Mouse (Mus musculus) T-cell, adult 2 months (primary cell): Measurements from ENCODE around the gene Tmem110.
A peak's percentile ranks its signal among the peaks of the same experiment; 100 is the strongest.

Experiments
- DNase-seq: peaks from one replicate; pipeline ENCODE4 v3.0.0; 2022; ENCODE audit warnings: low spot score

The Tmem110 gene

GRCm38 (mm10) chr14:30862368-30862767 is 37.0 kb downstream of the Tmem110 start:
- DNase-seq, result no peak

- no peak for DNase-seq
These were observed 39.9 kb downstream of the Tmem110 start for GRCm38 (mm10) chr14:30865311-30865710.

DNA sequence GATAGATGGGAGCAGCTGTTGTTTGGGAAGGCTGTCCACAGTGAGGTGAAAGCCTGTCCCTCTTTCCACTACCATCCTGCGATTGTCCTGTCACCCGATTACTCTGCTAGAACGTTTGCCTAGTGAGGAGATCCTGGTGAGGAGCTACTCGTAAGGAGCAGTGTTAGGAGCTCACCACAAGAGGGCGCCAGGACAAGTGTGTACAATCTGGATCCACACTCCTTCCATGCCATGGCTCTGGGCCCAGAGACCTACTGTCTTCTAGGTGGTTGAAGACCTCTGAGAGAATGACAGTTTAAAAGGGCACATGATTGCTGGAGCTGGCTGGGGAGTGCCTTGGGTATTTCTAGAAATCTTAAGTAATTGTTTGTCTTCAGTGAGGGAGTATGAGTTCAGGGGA is 41.7 kb downstream of the Tmem110 start:
- peak; percentile 23 for DNase-seq

- DNase-seq, result no peak
These were observed 43.4 kb downstream of the Tmem110 start for GRCm38 (mm10) chr14:30868826-30869225.

DNA sequence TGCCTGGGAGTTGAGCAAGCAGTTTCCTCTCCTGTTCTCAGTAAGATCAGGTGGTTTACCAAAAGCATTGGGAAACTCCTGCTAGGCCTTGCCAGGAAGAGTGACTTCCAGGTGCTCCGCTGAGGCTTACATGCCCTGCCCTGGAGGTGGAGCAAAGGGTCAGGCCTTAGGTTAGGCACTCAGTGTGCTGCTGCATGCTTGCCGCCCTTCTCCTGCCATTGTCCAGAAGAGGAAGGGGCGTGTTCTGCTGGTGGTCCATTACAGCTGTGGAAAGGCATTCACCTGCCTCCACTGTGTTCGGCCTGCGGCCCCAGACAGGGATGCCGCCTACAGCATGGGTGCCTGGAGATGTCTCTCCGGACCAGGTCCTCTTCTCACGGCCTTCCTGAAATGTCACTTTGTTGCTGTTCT is 44.0 kb downstream of the Tmem110 start:
- DNase-seq, result no peak

- no peak for DNase-seq
These were observed 45.1 kb downstream of the Tmem110 start for GRCm38 (mm10) chr14:30870206-30871147.

GRCm38 (mm10) chr14:30874095-30874700 is 48.8 kb downstream of the Tmem110 start:
- no peak for DNase-seq

- no peak for DNase-seq
These were observed 49.9 kb downstream of the Tmem110 start for GRCm38 (mm10) chr14:30875130-30875865.

DNA sequence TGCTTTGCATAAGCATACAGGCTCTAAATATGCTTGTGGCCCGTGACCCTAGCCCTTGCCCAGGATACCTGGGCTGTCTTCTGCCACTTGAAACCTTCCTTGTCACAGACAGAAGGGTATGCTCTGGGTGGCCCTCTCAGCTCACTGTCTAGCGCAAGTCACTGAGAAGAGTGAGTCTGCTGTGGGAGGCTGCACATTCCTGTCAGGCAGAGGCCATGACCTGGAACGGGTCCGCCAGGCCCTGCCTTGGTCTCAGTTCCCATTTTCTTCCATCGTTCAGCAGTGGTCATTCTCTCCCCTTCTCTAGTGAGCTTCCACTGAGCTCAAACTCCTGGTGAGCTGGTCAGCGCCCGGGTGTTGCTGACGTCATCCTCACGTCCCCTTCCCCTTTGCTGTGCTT is 50.6 kb downstream of the Tmem110 start:
- DNase-seq, result no peak

DNA sequence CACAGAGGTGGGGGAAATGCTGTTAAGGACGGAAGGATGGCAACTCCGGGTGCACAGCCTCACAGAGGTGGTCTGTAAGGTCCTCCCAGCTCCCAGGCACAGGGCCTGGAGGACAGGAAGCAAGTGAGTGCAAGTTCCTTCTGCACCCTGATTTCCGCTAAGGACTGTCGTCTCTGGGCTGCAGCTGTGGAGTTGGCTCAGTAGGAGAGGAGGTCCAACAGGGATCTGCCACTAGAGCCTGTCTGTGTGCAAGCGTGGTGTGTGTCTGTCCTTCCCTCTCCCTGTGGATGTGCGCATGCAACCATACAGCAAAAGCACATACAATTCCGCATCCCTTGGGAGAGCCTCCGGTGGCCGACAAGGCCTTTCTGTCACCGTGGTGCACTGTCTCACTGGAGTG is 51.1 kb downstream of the Tmem110 start:
- DNase-seq, result no peak

GRCm38 (mm10) chr14:30877827-30878226 is 52.4 kb downstream of the Tmem110 start:
- DNase-seq, result no peak

- no peak for DNase-seq
These were observed 53.7 kb downstream of the Tmem110 start, which contains the start of gene Mustn1 for GRCm38 (mm10) chr14:30878958-30879571. Gene Mustn1, plus strand, starts transcription at chr14:30879200.

DNA sequence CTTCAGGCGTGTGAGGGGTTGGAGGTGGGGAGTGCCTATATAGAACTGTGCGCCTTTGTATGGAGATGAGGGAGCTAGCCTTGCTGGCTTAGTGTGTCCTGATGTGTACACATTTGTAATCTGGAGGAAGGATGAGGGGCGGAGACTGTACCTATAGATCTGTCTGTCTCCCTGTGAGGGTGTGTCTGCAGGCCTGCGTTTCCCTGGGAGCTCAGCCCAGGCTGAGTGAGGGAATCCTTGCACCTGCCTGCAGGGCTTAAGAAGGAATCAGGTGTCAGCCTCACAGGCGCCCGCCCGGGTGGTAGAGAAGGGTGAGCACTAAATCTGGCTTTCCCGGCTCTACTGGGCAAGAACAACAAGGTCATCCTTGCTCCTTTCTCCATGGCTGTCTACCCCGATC is 54.4 kb downstream of the Tmem110 start:
- no peak for DNase-seq

- no peak for DNase-seq
These were observed 54.9 kb downstream of the Tmem110 start for GRCm38 (mm10) chr14:30880251-30880650.

DNA sequence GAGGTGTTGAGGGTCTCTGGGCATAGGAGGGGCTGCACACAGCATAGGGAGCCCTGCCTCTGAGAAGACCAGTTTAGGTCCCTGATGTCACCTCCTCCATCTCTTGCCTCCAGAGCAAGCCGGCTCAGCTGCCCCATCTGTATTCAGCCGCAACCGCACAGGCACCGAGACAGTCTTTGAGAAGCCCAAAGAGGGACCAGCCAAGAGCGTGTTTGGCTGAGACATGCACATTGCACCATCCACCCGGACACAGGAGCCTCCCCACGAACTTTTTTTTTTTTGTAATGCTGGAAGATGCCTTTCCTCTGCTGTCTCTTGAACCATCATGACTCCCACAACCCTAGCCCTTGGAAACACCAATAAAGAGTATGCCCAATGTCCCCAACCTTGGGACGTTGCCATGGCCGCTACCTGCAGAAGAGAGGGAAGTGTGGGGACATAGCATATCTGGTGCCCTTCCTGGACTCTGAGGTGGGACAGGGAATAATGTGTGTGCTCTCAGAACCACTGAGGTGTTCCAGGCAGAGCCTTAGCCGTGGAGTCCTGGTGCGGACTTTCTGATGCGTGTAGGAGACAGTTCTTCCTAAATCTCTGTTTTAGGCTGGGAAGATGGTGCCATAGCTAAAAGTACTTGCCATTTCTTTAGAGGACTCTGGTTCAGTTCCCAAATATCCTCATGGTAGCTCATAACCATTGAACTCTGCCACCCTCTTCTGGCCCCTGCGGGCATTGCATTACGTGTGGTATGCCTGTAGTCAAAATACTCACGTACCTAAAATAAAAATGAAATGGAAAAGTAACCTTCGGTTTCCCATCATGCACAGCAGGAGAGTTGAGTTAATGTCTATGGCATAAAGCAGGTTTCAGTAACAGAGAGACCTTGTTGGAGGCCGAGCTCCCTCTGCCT is 55.7 kb downstream of the Tmem110 start:
- no peak for DNase-seq

DNA sequence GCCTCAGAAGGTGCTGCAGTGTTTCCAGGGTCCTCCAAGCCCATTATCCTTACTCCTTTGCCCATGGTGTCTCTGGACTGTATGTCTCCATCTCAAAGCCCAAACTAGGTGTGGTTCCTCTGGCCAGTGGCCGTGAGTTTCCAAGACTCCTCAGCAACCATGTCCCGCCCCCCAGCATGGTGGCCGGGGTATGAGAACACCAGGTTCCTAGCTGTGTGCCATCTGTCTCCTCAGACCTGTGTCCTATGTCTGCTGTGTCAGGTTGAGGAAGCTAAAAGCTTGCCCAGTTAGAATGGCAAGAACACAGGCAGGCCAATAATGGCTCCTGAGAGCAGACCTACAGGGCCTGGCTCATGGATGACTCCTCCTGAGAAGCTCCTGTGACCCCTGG is 56.3 kb downstream of the Tmem110 start:
- DNase-seq, result no peak

DNA sequence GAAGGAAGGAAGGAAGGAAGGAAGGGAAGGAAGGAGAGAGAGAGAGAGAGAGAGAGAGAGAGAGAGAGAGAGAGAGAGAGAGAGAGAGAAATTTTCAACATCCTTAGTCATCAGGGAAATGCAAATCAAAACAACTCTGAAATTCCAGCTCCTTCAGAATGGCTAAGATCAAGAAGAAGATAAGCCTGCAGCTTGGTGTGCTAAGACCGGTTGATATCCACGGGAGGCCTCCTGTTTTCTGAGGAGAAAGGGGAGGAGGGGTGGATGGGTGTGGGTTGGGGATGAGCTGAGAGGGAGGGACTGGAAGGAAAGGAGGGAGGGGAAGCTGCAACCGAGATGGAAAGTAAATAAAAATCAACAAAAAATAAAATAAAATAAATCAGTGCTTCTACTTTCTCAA is 59.9 kb downstream of the Tmem110 start:
- no peak for DNase-seq

DNA sequence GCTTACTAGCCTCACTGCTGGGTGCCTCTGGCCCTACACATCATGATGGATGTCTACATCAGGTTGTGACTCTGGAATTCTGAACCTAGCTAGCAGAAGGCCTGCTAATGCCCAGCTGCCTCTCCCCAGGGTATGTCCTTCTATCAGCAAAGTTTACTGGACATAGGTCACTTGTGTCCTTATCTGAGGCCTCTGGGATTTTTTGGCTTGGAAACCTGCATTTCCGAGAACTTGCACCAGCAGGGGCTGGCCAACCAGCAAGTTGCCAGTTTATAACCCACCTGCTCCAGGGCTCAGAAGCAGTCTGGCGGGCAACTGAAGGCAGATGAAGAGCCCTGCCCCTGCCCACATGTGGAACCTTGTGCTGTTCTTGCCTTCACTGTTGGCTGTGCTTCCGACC is 60.8 kb downstream of the Tmem110 start, which contains the start of gene Itih4:
Itih4 (plus strand) TSS at position 273 of the 400 bp plus-strand sequence.
- DNase-seq, result no peak

- no peak for DNase-seq
These were observed 62.9 kb downstream of the Tmem110 start for GRCm38 (mm10) chr14:30888271-30888732.

DNA sequence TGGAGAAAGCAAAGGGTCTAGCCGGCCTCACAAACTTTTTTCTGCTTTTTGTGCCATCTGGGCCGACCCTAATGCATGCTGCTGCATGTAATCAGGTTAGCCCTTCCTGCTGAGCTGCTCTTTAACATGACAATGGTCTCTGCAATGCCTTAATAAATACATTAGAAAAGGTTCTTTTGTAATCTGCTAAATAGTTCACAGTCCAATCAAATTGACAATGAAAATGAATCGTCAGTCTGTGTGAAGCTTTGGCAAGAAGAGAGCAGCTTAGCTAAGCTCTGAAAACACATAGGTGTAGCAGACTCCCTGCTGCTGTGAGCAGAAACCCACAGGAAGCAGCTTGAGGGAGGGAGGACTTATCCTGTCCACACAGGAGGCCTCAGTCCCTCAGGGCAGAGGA is 74.6 kb downstream of the Tmem110 start:
- no peak for DNase-seq

- DNase-seq, result no peak
These were observed 77.2 kb downstream of the Tmem110 start for GRCm38 (mm10) chr14:30902628-30903027.
